Mouse (Mus musculus): ENCODE results near the gene Hmgb1. TPM values are rescaled to one million over a fixed set of nuclear protein-coding genes. Genes with fewer than 3 reads are reported as not detected.

The Hmgb1 gene
- 300 TPM for polyA plus RNA-seq (2014; fragmentation: Illumina TruSeq; extraction: RNeasy Lipid Tissue Mini Kit (QIAGEN cat#74804); ENCODE audit: low read depth, low replicate concordance)

GRCm38 (mm10) chr5:149184104-149184843, at the start of gene Hmgb1, which contains the start of gene Uspl1:
Gene Hmgb1, minus strand, starts transcription at chr5:149184489.
Gene Uspl1, plus strand, starts transcription at chr5:149184350.

Other genes with a start within 250 kb of the Hmgb1 start
- not detected for gene Gm42791, start 189.3 kb downstream of the Hmgb1 start, polyA plus RNA-seq (2014; fragmentation: Illumina TruSeq; extraction: RNeasy Lipid Tissue Mini Kit (QIAGEN cat#74804); ENCODE audit: low read depth, low replicate concordance)
- gene Uspl1, start 139 bp downstream of the Hmgb1 start, polyA plus RNA-seq (2014; fragmentation: Illumina TruSeq; extraction: RNeasy Lipid Tissue Mini Kit (QIAGEN cat#74804); ENCODE audit: low read depth, low replicate concordance) = 12.3 TPM
- 0.64 TPM for gene Alox5ap, start 80.3 kb upstream of the Hmgb1 start, polyA plus RNA-seq (2014; fragmentation: Illumina TruSeq; extraction: RNeasy Lipid Tissue Mini Kit (QIAGEN cat#74804); ENCODE audit: low read depth, low replicate concordance)
- 0.82 TPM for gene Medag, start 227.3 kb upstream of the Hmgb1 start, polyA plus RNA-seq (2014; fragmentation: Illumina TruSeq; extraction: RNeasy Lipid Tissue Mini Kit (QIAGEN cat#74804); ENCODE audit: low read depth, low replicate concordance)